Mouse (Mus musculus): ENCODE measurements around the gene Mrpl27.
"Not testable (repeated sequence)": the region's sequence is repeated elsewhere in the genome, so short reads cannot be mapped to it uniquely, and the experiment has no call there.

The Mrpl27 gene

GRCm38 (mm10) chr11:94653663-94654436 is at the start of gene Mrpl27, which contains the start of gene Eme1:
TSS of gene Mrpl27 (plus strand) at chr11:94653767.
TSS of gene Eme1 (minus strand) at chr11:94653964.
- DNase-seq: peak; percentile 90 to 92

- peak; percentile 31 to 50 for DNase-seq
These were observed 42.5 kb upstream of the Mrpl27 start for GRCm38 (mm10) chr11:94610744-94611740.

GRCm38 (mm10) chr11:94614603-94615002 is 39.0 kb upstream of the Mrpl27 start:
- DNase-seq: no peak

- DNase-seq: no peak
These were observed 38.1 kb upstream of the Mrpl27 start for GRCm38 (mm10) chr11:94615494-94615893.

GRCm38 (mm10) chr11:94617646-94618045 is 35.9 kb upstream of the Mrpl27 start:
- no peak for DNase-seq

GRCm38 (mm10) chr11:94620766-94621457 is 32.7 kb upstream of the Mrpl27 start:
- no peak for DNase-seq

GRCm38 (mm10) chr11:94621458-94621852 is 32.1 kb upstream of the Mrpl27 start:
- DNase-seq: no peak

- DNase-seq: no peak
These were observed 31.4 kb upstream of the Mrpl27 start for GRCm38 (mm10) chr11:94622162-94622561.

- DNase-seq: peak; percentile 97
These were observed 24.2 kb upstream of the Mrpl27 start, which contains the start of gene Lrrc59 for GRCm38 (mm10) chr11:94629199-94629883. TSS of gene Lrrc59 (plus strand) at chr11:94629767.

- no peak for DNase-seq
These were observed 23.7 kb upstream of the Mrpl27 start for GRCm38 (mm10) chr11:94629884-94630198.

- DNase-seq: peak; percentile 47 to 63
These were observed 23.2 kb upstream of the Mrpl27 start for GRCm38 (mm10) chr11:94630199-94631011.

GRCm38 (mm10) chr11:94631969-94632368 is 21.6 kb upstream of the Mrpl27 start:
- no peak for DNase-seq

- DNase-seq: no peak
These were observed 20.6 kb upstream of the Mrpl27 start for GRCm38 (mm10) chr11:94632988-94633387.

- DNase-seq: peak in 1 of 2 experiments; percentile 36
These were observed 19.1 kb upstream of the Mrpl27 start for GRCm38 (mm10) chr11:94634431-94634830.

- no peak for DNase-seq
These were observed 8.9 kb upstream of the Mrpl27 start for GRCm38 (mm10) chr11:94644461-94645219.

- DNase-seq: no peak
These were observed 7.1 kb upstream of the Mrpl27 start for GRCm38 (mm10) chr11:94646457-94646856.

- not testable (repeated sequence) for DNase-seq
These were observed 2.3 kb upstream of the Mrpl27 start for GRCm38 (mm10) chr11:94651241-94651640.

GRCm38 (mm10) chr11:94652973-94653372 is 594 bp upstream of the Mrpl27 start:
- DNase-seq: no peak

GRCm38 (mm10) chr11:94661344-94661743 is 7.8 kb downstream of the Mrpl27 start:
- DNase-seq: no peak

- DNase-seq: no peak
These were observed 11.7 kb downstream of the Mrpl27 start for GRCm38 (mm10) chr11:94665281-94665680.

- no peak for DNase-seq
These were observed 21.4 kb downstream of the Mrpl27 start for GRCm38 (mm10) chr11:94674984-94675383.

Measured in kidney, postnatal 4 days (tissue).